10 mouse cellular contexts compared by ENCODE assay signal in the genomic region with DNA sequence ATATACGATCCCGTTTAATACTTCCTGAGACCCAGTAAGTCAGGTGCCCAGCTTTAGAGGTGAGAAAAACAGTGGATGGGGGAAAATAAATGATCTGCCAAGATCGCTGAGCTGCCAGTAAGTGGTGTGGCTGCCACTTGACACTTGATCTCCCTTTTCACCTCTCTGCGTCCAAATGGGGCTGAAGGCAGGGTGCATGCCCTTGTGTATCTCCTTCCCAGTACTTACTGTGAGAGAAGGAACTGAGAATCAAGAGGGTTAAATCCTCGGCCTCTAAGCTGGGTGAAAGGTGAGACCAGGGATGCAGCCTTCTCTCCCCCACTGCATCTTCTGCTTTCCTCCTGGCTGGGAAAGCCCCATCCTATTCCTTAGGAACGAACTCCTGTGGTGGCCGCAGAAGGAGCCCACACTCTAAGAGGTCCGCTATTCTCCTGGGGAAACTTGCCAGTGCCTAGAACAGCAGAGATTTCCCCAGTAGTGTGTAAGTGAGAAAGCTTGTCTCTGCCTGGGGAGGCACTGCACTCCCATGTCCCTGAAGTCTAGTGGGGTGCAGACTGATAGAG. TPM values are rescaled to one million over a fixed set of nuclear protein-coding genes. Genes with fewer than 3 reads are reported as not detected.
DNase-seq lines count a peak whose midpoint lies in the region; ATAC-seq and TF ChIP-seq lines count a peak whose summit lies in the region.
"Had no signal": no experiment of that assay in that cellular context is flagged by ENCODE, and none has a peak within 500 bp of the region (broad histone marks: within the 10 kb centered on the region; RNA-seq: fewer than 3 reads in every experiment).

No protein-coding gene starts in this region.

- ATAC-seq in kidney, postnatal 0 days (replicated peaks; ENCODE audit: low FRiP score, low read depth): no peak
- no peak for ATAC-seq in embryonic facial prominence, embryonic 12.5 days (ENCODE audit: insufficient number of reproducible peaks, insufficient read depth, low FRiP score, low TSS enrichment)
- no peak for ATAC-seq in megakaryocyte-erythroid progenitor cell, adult 5-6 weeks (replicated peaks; ENCODE audit: low FRiP score, low TSS enrichment, poor library complexity, severe bottlenecking)

- H3K4me2 ChIP-seq in kidney, postnatal 0 days (ENCODE audit: low read length): peak overlapping the region; percentile 65; the same call in 1 of the 2 replicates
- H3K4me2 ChIP-seq in embryonic facial prominence, embryonic 12.5 days (replicated peaks): peak overlapping the region; percentile 91

- no peaks in the 10 kb centered on the region for H3K4me1 ChIP-seq in kidney, postnatal 0 days (replicated peaks; ENCODE audit: insufficient read depth, low read length)
- peaks cover 16% of the 10 kb centered on the region for H3K4me1 ChIP-seq in embryonic facial prominence, embryonic 12.5 days
- peaks cover 25% of the 10 kb centered on the region for H3K4me1 ChIP-seq in limb, embryonic 10.5 days

- H3K9ac ChIP-seq in kidney, postnatal 0 days (ENCODE audit: low read depth, low read length): no peak overlapping the region
- no peak overlapping the region for H3K9ac ChIP-seq in embryonic facial prominence, embryonic 12.5 days

- no peak overlapping the region for H3K27ac ChIP-seq in kidney, postnatal 0 days
- no peak overlapping the region for H3K27ac ChIP-seq in embryonic facial prominence, embryonic 12.5 days
- no peak overlapping the region for H3K27ac ChIP-seq in limb, embryonic 10.5 days

- no peaks in the 10 kb centered on the region for H3K27me3 ChIP-seq in kidney, postnatal 0 days (ENCODE audit: insufficient read depth, low read length)
- peaks cover 12% of the 10 kb centered on the region; the same call in 1 of the 2 replicates for H3K27me3 ChIP-seq in embryonic facial prominence, embryonic 12.5 days
- peaks cover 53% of the 10 kb centered on the region for H3K27me3 ChIP-seq in limb, embryonic 10.5 days (ENCODE audit: low read depth, poor library complexity, severe bottlenecking)

- no peak for TF ChIP-seq CTCF in kidney, postnatal 0 days (IDR thresholded peaks at IDR 0.05; ENCODE audit: low read depth)

- H3K36me3 ChIP-seq in kidney, postnatal 0 days (ENCODE audit: insufficient read depth, low read length): no peaks in the 10 kb centered on the region
- H3K36me3 ChIP-seq in embryonic facial prominence, embryonic 12.5 days: no peaks in the 10 kb centered on the region
- H3K36me3 ChIP-seq in limb, embryonic 10.5 days: no peaks in the 10 kb centered on the region

- H3K9me3 ChIP-seq in kidney, postnatal 0 days (replicated peaks; ENCODE audit: low read length): no peaks in the 10 kb centered on the region
- H3K9me3 ChIP-seq in embryonic facial prominence, embryonic 12.5 days: peaks cover 4% of the 10 kb centered on the region
- H3K9me3 ChIP-seq in limb, embryonic 10.5 days (replicated peaks): no peaks in the 10 kb centered on the region

- WGBS in kidney, postnatal 0 days: 1% methylated on average over 8 of the region's 8 CpGs
- WGBS in embryonic facial prominence, embryonic 12.5 days: 3% methylated on average over 8 of the region's 8 CpGs
- under 1% methylated on average over 8 of the region's 8 CpGs for WGBS in limb, embryonic 10.5 days

- no peak overlapping the region for H3K4me3 ChIP-seq in kidney, postnatal 0 days (replicated peaks; ENCODE audit: low read depth, low read length)
- peak overlapping the region; percentile 52 for H3K4me3 ChIP-seq in embryonic facial prominence, embryonic 12.5 days
- peak overlapping the region; percentile 66 for H3K4me3 ChIP-seq in limb, embryonic 10.5 days
- H3K4me3 ChIP-seq: myocyte had no signal

- DNase-seq in kidney, postnatal 0 days (ENCODE audit: low spot score): peak; percentile 9
- no peak for DNase-seq in kidney, postnatal 14 days
- no peak for DNase-seq in limb, embryonic 10.5 days (ENCODE audit: low spot score)
- DNase-seq in retina, embryonic 14.5 days (ENCODE audit: low spot score): peak; percentile 26
- no peak for DNase-seq in thymus, postnatal 36 days
- DNase-seq in adrenal gland, postnatal 25 days: no peak
- DNase-seq: heart, adult 18-20 months had no signal

RNA-seq across cellular contexts. Expression of gene Vat1l, which starts 1.1 kb away (rescaled TPM):
- polyA plus RNA-seq in kidney, postnatal 0 days (2015; fragmentation: Nextera tagmentation; extraction: Ambion mirVana): 1.4 and 1.6 TPM in 2 replicates
- polyA plus RNA-seq in embryonic facial prominence, embryonic 12.5 days (2016; fragmentation: Nextera tagmentation; extraction: Ambion mirVana): 5.9 and 7.5 TPM in 2 replicates
- 1.1 and 1.6 TPM in 2 replicates for polyA plus RNA-seq in limb, embryonic 10.5 days (2016; fragmentation: Nextera tagmentation; extraction: Ambion mirVana)
- 11.5 and 17.5 TPM in 2 replicates for total RNA-seq in adrenal gland, postnatal 25 days (2021)
- not detected in 2 replicates for total RNA-seq in megakaryocyte-erythroid progenitor cell, adult 5-6 weeks (2014; fragmentation: Nextera tagmentation)
- not detected in 2 replicates for total RNA-seq in megakaryocyte-erythroid progenitor cell, adult 5-6 weeks (2017)

Comparison
In these comparisons a context has a peak if more than half of its experiments do, and no peak if none do; other contexts are left out.
1. DNase-seq: peak in kidney, postnatal 0 days (single experiment) and retina, embryonic 14.5 days (single experiment); none in kidney, postnatal 14 days (single experiment), limb, embryonic 10.5 days (single experiment), thymus, postnatal 36 days (0 of 2) and adrenal gland, postnatal 25 days (single experiment).